Mouse (Mus musculus) hindbrain, embryonic 13.5 days (tissue): ENCODE results near the gene Timm50. TPM values are rescaled to one million over a fixed set of nuclear protein-coding genes. Genes with fewer than 3 reads are reported as not detected.

Experiments
- polyA plus RNA-seq: library from polyadenylated mRNA; unstranded; fragments of >200 nt; fragmentation: Nextera tagmentation; extraction: Ambion mirVana; gene quantifications from 2 replicates; pipeline ENCODE4 v1.2.1, GENCODE M21; 2015

Gene Timm50
- polyA plus RNA-seq, 1 experiment from 2014 or later: 134 TPM

Other genes starting within 250 kb of the Timm50 start
- 0.09 TPM in 1 of 2 replicates, not detected in the other for gene Fcgbp, start 240.8 kb downstream of the Timm50 start, polyA plus RNA-seq
- 0.06 and 0.16 TPM in 2 replicates for gene 9530053A07Rik, start 182.6 kb downstream of the Timm50 start, polyA plus RNA-seq
- 84.2 and 92.0 TPM in 2 replicates for gene Fbl, start 142.4 kb downstream of the Timm50 start, polyA plus RNA-seq
- 15.1 and 16.3 TPM in 2 replicates for gene Dyrk1b, start 132.6 kb downstream of the Timm50 start, polyA plus RNA-seq
- gene Eid2, start 44.2 kb downstream of the Timm50 start, polyA plus RNA-seq: 4.3 and 4.6 TPM in 2 replicates
- gene Eid2b, start 34.3 kb downstream of the Timm50 start, polyA plus RNA-seq: 36.0 and 36.9 TPM in 2 replicates
- 0.74 and 1.2 TPM in 2 replicates for gene Selenov, start 20.9 kb downstream of the Timm50 start, polyA plus RNA-seq
- gene Dll3, start 9.8 kb downstream of the Timm50 start, polyA plus RNA-seq: 22.2 and 24.5 TPM in 2 replicates
- gene Supt5, start 26.7 kb upstream of the Timm50 start, polyA plus RNA-seq: 92.1 and 97.7 TPM in 2 replicates
- 537 and 543 TPM in 2 replicates for gene Rps16, start 38.6 kb upstream of the Timm50 start, polyA plus RNA-seq
- gene Plekhg2, start 60.5 kb upstream of the Timm50 start, polyA plus RNA-seq: 32.0 and 34.6 TPM in 2 replicates
- 4.6 and 4.9 TPM in 2 replicates for gene Zfp36, start 68.2 kb upstream of the Timm50 start, polyA plus RNA-seq
- 43.7 and 44.8 TPM in 2 replicates for gene Med29, start 80.6 kb upstream of the Timm50 start, polyA plus RNA-seq
- 93.0 and 100 TPM in 2 replicates for gene Paf1, start 80.9 kb upstream of the Timm50 start, polyA plus RNA-seq
- gene Gmfg, start 125.4 kb upstream of the Timm50 start, polyA plus RNA-seq: 5.2 and 5.3 TPM in 2 replicates
- gene Lrfn1, start 139.9 kb upstream of the Timm50 start, polyA plus RNA-seq: 11.3 and 11.8 TPM in 2 replicates
- gene Ifnl2, start 198.4 kb upstream of the Timm50 start, polyA plus RNA-seq: not detected in 2 replicates
- gene Ifnl3, start 210.8 kb upstream of the Timm50 start, polyA plus RNA-seq: not detected in 2 replicates
- gene Sycn, start 228.8 kb upstream of the Timm50 start, polyA plus RNA-seq: not detected in 2 replicates
- 0.13 TPM in 1 of 2 replicates, not detected in the other for gene Nccrp1, start 235.2 kb upstream of the Timm50 start, polyA plus RNA-seq